ENCODE assay signal across 13 mouse cellular contexts in genomic region chr13:26284073-26284444, GRCm38 (mm10).
DNase-seq lines count a peak whose midpoint lies in the region; ATAC-seq and TF ChIP-seq lines count a peak whose summit lies in the region.
"Had no signal": no experiment of that assay in that cellular context is flagged by ENCODE, and none has a peak within 500 bp of the region (broad histone marks: within the 10 kb centered on the region; RNA-seq: fewer than 3 reads in every experiment).

No protein-coding gene starts in this region.

- no peak for TF ChIP-seq POLR2A in limb, embryonic 14.5 days (IDR thresholded peaks at IDR 0.05; ENCODE audit: borderline replicate concordance, extremely low read depth, insufficient read depth, insufficient read length)

- H3K27ac ChIP-seq in kidney, embryonic 16.5 days (ENCODE audit: low read length) = no peak overlapping the region
- peak overlapping the region; percentile 61 for H3K27ac ChIP-seq in embryonic facial prominence, embryonic 12.5 days
- H3K27ac ChIP-seq in limb, embryonic 14.5 days (replicated peaks; ENCODE audit: low read depth, low read length) = peak overlapping the region; percentile 61
- H3K27ac ChIP-seq in liver, postnatal 0 days (ENCODE audit: low read depth) = no peak overlapping the region
- H3K27ac ChIP-seq: heart, adult 2 months; hindbrain, postnatal 0 days; kidney, postnatal 0 days; liver, embryonic 14.5 days had no signal

- no peak for DNase-seq in cerebellum, postnatal 14 days
- peak; percentile 6 for DNase-seq in kidney, postnatal 10 days
- DNase-seq in limb, embryonic 14.5 days (ENCODE audit: low spot score) = peak; percentile 14
- DNase-seq in liver, postnatal 0 days = no peak
- no peak for DNase-seq in right cerebral cortex, adult 18-20 months
- DNase-seq: gastrocnemius, postnatal 10 days; heart, adult 2 months had no signal

- no peaks in the 10 kb centered on the region for H3K36me3 ChIP-seq in kidney, embryonic 16.5 days (ENCODE audit: insufficient read depth, low read length)
- H3K36me3 ChIP-seq in embryonic facial prominence, embryonic 12.5 days = no peaks in the 10 kb centered on the region
- no peaks in the 10 kb centered on the region for H3K36me3 ChIP-seq in limb, embryonic 14.5 days (ENCODE audit: control insufficient read depth, insufficient read depth, low read length)
- H3K36me3 ChIP-seq in liver, postnatal 0 days (replicated peaks; ENCODE audit: insufficient read depth, low read length) = no peaks in the 10 kb centered on the region

- TF ChIP-seq CTCF in liver, postnatal 0 days (IDR thresholded peaks at IDR 0.05; ENCODE audit: low read depth) = no peak

- ATAC-seq in cerebellum, adult (ENCODE audit: insufficient number of reproducible peaks, low FRiP score, low TSS enrichment) = peak; percentile 36; the same call in 1 of the 2 replicates
- ATAC-seq in kidney, embryonic 16.5 days (ENCODE audit: low FRiP score, low TSS enrichment) = no peak
- ATAC-seq in embryonic facial prominence, embryonic 12.5 days (ENCODE audit: insufficient number of reproducible peaks, insufficient read depth, low FRiP score, low TSS enrichment) = no peak
- no peak for ATAC-seq in limb, embryonic 14.5 days (ENCODE audit: low FRiP score, low read depth)
- ATAC-seq in liver, postnatal 0 days = no peak

- peaks cover 5% of the 10 kb centered on the region for H3K4me1 ChIP-seq in kidney, embryonic 16.5 days (ENCODE audit: insufficient read depth, low read length)
- peaks cover 8% of the 10 kb centered on the region for H3K4me1 ChIP-seq in embryonic facial prominence, embryonic 12.5 days
- peaks cover 12% of the 10 kb centered on the region; the same call in 1 of the 2 replicates for H3K4me1 ChIP-seq in limb, embryonic 14.5 days (ENCODE audit: control insufficient read depth, insufficient read depth, low read length)
- no peaks in the 10 kb centered on the region for H3K4me1 ChIP-seq in liver, postnatal 0 days (ENCODE audit: insufficient read depth)

- WGBS in kidney, embryonic 16.5 days = 45% methylated on average over 3 of the region's 3 CpGs
- WGBS in embryonic facial prominence, embryonic 12.5 days = 25% methylated on average over 3 of the region's 3 CpGs
- WGBS in limb, embryonic 14.5 days = 14% methylated on average over 3 of the region's 3 CpGs
- WGBS in liver, postnatal 0 days (ENCODE audit: insufficient replicate concordance) = 58% methylated on average over 3 of the region's 3 CpGs

- no peak overlapping the region for H3K9ac ChIP-seq in kidney, embryonic 16.5 days (replicated peaks; ENCODE audit: low read length)
- no peak overlapping the region for H3K9ac ChIP-seq in embryonic facial prominence, embryonic 12.5 days
- H3K9ac ChIP-seq in limb, embryonic 14.5 days (ENCODE audit: low read depth, low read length, severe bottlenecking) = no peak overlapping the region
- no peak overlapping the region for H3K9ac ChIP-seq in liver, postnatal 0 days (replicated peaks)
- H3K9ac ChIP-seq: liver, embryonic 14.5 days had no signal

- H3K9me3 ChIP-seq in kidney, embryonic 16.5 days (ENCODE audit: low read length) = no peaks in the 10 kb centered on the region
- H3K9me3 ChIP-seq in embryonic facial prominence, embryonic 12.5 days = no peaks in the 10 kb centered on the region
- no peaks in the 10 kb centered on the region for H3K9me3 ChIP-seq in limb, embryonic 14.5 days (ENCODE audit: control insufficient read depth, low read length)
- no peaks in the 10 kb centered on the region for H3K9me3 ChIP-seq in liver, postnatal 0 days (ENCODE audit: low read length)

- no peaks in the 10 kb centered on the region for H3K27me3 ChIP-seq in kidney, embryonic 16.5 days (ENCODE audit: insufficient read depth, low read length)
- H3K27me3 ChIP-seq in embryonic facial prominence, embryonic 12.5 days = no peaks in the 10 kb centered on the region
- no peaks in the 10 kb centered on the region for H3K27me3 ChIP-seq in limb, embryonic 14.5 days (ENCODE audit: control insufficient read depth, insufficient read depth, low read length)
- no peaks in the 10 kb centered on the region for H3K27me3 ChIP-seq in liver, postnatal 0 days (ENCODE audit: insufficient read depth, low read length)

- H3K4me3 ChIP-seq in kidney, embryonic 16.5 days (ENCODE audit: low read length) = no peak overlapping the region
- H3K4me3 ChIP-seq in embryonic facial prominence, embryonic 12.5 days = no peak overlapping the region
- H3K4me3 ChIP-seq in limb, embryonic 14.5 days (replicated peaks; ENCODE audit: low read length) = no peak overlapping the region
- no peak overlapping the region for H3K4me3 ChIP-seq in liver, postnatal 0 days (ENCODE audit: low read depth, low read length)
- H3K4me3 ChIP-seq: heart, adult 2 months had no signal

- TF ChIP-seq EP300 in liver, postnatal 0 days (IDR thresholded peaks at IDR 0.05; ENCODE audit: low read depth) = no peak

- H3K4me2 ChIP-seq in kidney, embryonic 16.5 days (replicated peaks; ENCODE audit: low read depth, low read length) = no peak overlapping the region
- no peak overlapping the region for H3K4me2 ChIP-seq in embryonic facial prominence, embryonic 12.5 days (replicated peaks)
- H3K4me2 ChIP-seq in limb, embryonic 14.5 days (replicated peaks; ENCODE audit: low read depth, low read length, severe bottlenecking) = peak overlapping the region; percentile 7; the same call in 1 of the 2 replicates
- H3K4me2 ChIP-seq in liver, postnatal 0 days (ENCODE audit: low read depth, low read length) = no peak overlapping the region

Comparison
In these comparisons a context has a peak if more than half of its experiments do, and no peak if none do; other contexts are left out.
1. DNase-seq: peak in kidney, postnatal 10 days (single experiment) and limb, embryonic 14.5 days (single experiment); none in cerebellum, postnatal 14 days (0 of 2), liver, postnatal 0 days (single experiment) and right cerebral cortex, adult 18-20 months (single experiment).
2. H3K27ac ChIP-seq: peak in embryonic facial prominence, embryonic 12.5 days (single experiment) and limb, embryonic 14.5 days (single experiment); none in kidney, embryonic 16.5 days (single experiment) and liver, postnatal 0 days (single experiment).